Mouse (Mus musculus) lung, postnatal 0 days (tissue): ENCODE results near the gene Mfrp. TPM values are rescaled to one million over a fixed set of nuclear protein-coding genes. Genes with fewer than 3 reads are reported as not detected.

ENCODE experiments used
- ATAC-seq: fragments of 200-750 bp; cut with Nextera tagmentation; 2 replicates; pipeline ENCODE4 v1.8.0; 2017; ENCODE audit warnings: moderate library complexity
- DNase-seq: peaks from one replicate; pipeline ENCODE4 v3.0.0-alpha.2; 2016; ENCODE audit warnings: low spot score
- H3K27ac ChIP-seq: fragments of 300-500 bp; sonication (generic); 2 replicates; pipeline ENCODE4 v1.5.1; 2014; ENCODE audit warnings: antibody characterized with exemption, mild to moderate bottlenecking, low read length, mixed read lengths
- H3K27me3 ChIP-seq: fragments of 300-500 bp; sonication (generic); replicated peaks from 2 replicates; pipeline ENCODE4 v1.6.1; 2014; ENCODE audit warnings: low read length, mixed read lengths; ENCODE audit not compliant: insufficient read depth
- H3K36me3 ChIP-seq: fragments of 300-500 bp; sonication (generic); 2 replicates; pipeline ENCODE4 v1.6.1; 2014; ENCODE audit warnings: low read length, mixed read lengths; ENCODE audit not compliant: insufficient read depth
- H3K4me1 ChIP-seq: fragments of 300-500 bp; sonication (generic); 2 replicates; pipeline ENCODE4 v1.6.1; 2014; ENCODE audit warnings: antibody characterized with exemption, low read depth, low read length, mixed read lengths; ENCODE audit not compliant: insufficient read depth
- H3K4me2 ChIP-seq: fragments of 300-500 bp; sonication (generic); replicated peaks from 2 replicates; pipeline ENCODE4 v1.6.1; 2014; ENCODE audit warnings: low read depth, mild to moderate bottlenecking, low read length, moderate library complexity, mixed read lengths
- H3K4me3 ChIP-seq: fragments of 300-500 bp; sonication (generic); 2 replicates; pipeline ENCODE4 v1.5.1; 2014; ENCODE audit warnings: low read depth, low read length
- H3K9ac ChIP-seq: fragments of 300-500 bp; sonication (generic); replicated peaks from 2 replicates; pipeline ENCODE4 v1.6.1; 2014; ENCODE audit warnings: low read depth, mild to moderate bottlenecking
- H3K9me3 ChIP-seq: fragments of 300-500 bp; sonication (generic); 2 replicates; pipeline ENCODE4 v1.6.1; 2016; ENCODE audit warnings: low read length, mixed read lengths
- CTCF ChIP-seq: IDR thresholded peaks from 2 replicates; pipeline ENCODE4 v1.5.1; 2016; ENCODE audit warnings: antibody characterized with exemption, mild to moderate bottlenecking
- EP300 ChIP-seq: IDR thresholded peaks from 2 replicates; pipeline ENCODE4 v1.6.1; 2016; ENCODE audit warnings: antibody characterized with exemption, mild to moderate bottlenecking, control low read depth
- WGBS: fragments of 180-500 bp; shearing (Covaris S2); extraction: QIAGEN DNeasy Blood & Tissue Kit; methylation state at CpG from one replicate; pipeline ENCODE4 v1.1.7; 2014; 5-methylcytosine and 5-hydroxymethylcytosine counted together
- polyA plus RNA-seq: library from polyadenylated mRNA; unstranded; fragments of >200 nt; fragmentation: Nextera tagmentation; extraction: Ambion mirVana; gene quantifications from 2 replicates; pipeline ENCODE4 v1.2.1, GENCODE M21; 2015

The Mfrp gene
- polyA plus RNA-seq, 1 experiment from 2014 or later = 0.08 TPM

GRCm38 (mm10) chr9:44144718-44145060 is 43.2 kb downstream of the Mfrp start:
- Histone ChIP-seq H3K27ac (no peak overlapping the region), H3K36me3 (peaks cover 10% of the 10 kb centered on the region), H3K4me2 (no peak overlapping the region), H3K4me3 (no peak overlapping the region), H3K4me1 (no peaks in the 10 kb centered on the region), H3K27me3 (no peaks in the 10 kb centered on the region), H3K9ac (no peak overlapping the region), H3K9me3 (no peaks in the 10 kb centered on the region)
- DNase-seq (no peak), ATAC-seq (no peak)
- TF ChIP-seq EP300 (no peak), CTCF (no peak)

- TF ChIP-seq EP300 = no peak
- peak; percentile 73 for TF ChIP-seq CTCF
- Histone ChIP-seq H3K36me3 (no peaks in the 10 kb centered on the region; the same call in 1 of the 2 replicates), H3K4me1 (no peaks in the 10 kb centered on the region), H3K27me3 (no peaks in the 10 kb centered on the region), H3K4me3 (no peak overlapping the region), H3K9me3 (no peaks in the 10 kb centered on the region), H3K27ac (no peak overlapping the region), H3K9ac (no peak overlapping the region), H3K4me2 (no peak overlapping the region)
- peak; percentile 34 for DNase-seq
- WGBS = 43% methylated on average over 3 of the region's 3 CpGs
- peak; percentile 25; the same call in 1 of the 2 replicates for ATAC-seq
Observed at GRCm38 (mm10) chr9:44147290-44147689, 45.8 kb downstream of the Mfrp start.

Other genes with a start within 250 kb of the Mfrp start
- gene Thy1, start 58.3 kb upstream of the Mfrp start, polyA plus RNA-seq = 2.9 and 5.0 TPM in 2 replicates
- 11.0 TPM in 2 replicates for gene Usp2, start 34.7 kb upstream of the Mfrp start, polyA plus RNA-seq
- gene C1qtnf5, start 5.5 kb downstream of the Mfrp start, polyA plus RNA-seq = 9.8 and 10.3 TPM in 2 replicates
- 0.29 and 0.30 TPM in 2 replicates for gene Gm49380, start 11.8 kb downstream of the Mfrp start, polyA plus RNA-seq
- gene Rnf26, start 11.8 kb downstream of the Mfrp start, polyA plus RNA-seq = 18.8 and 19.0 TPM in 2 replicates
- gene Mcam, start 32.7 kb downstream of the Mfrp start, polyA plus RNA-seq = 113 and 116 TPM in 2 replicates
- gene Cbl, start 132.3 kb downstream of the Mfrp start, polyA plus RNA-seq = 6.8 and 9.3 TPM in 2 replicates
- 59.6 and 60.0 TPM in 2 replicates for gene Ccdc153, start 138.9 kb downstream of the Mfrp start, polyA plus RNA-seq
- 0.13 TPM in 1 of 2 replicates, not detected in the other for gene Pdzd3, start 149.7 kb downstream of the Mfrp start, polyA plus RNA-seq
- gene Nlrx1, start 166.9 kb downstream of the Mfrp start, polyA plus RNA-seq = 9.4 and 10.1 TPM in 2 replicates
- 0.47 and 0.63 TPM in 2 replicates for gene Abcg4, start 186.9 kb downstream of the Mfrp start, polyA plus RNA-seq
- gene Hinfp, start 203.9 kb downstream of the Mfrp start, polyA plus RNA-seq = 10.0 and 11.3 TPM in 2 replicates
- gene C2cd2l, start 218.6 kb downstream of the Mfrp start, polyA plus RNA-seq = 8.1 and 10.3 TPM in 2 replicates
- gene Dpagt1, start 224.3 kb downstream of the Mfrp start, polyA plus RNA-seq = 38.3 and 42.1 TPM in 2 replicates
- 50.0 and 52.7 TPM in 2 replicates for gene H2afx, start 233.0 kb downstream of the Mfrp start, polyA plus RNA-seq
- gene Hmbs, start 242.5 kb downstream of the Mfrp start, polyA plus RNA-seq = 57.5 and 59.3 TPM in 2 replicates